Mouse (Mus musculus) heart, postnatal 0 days (tissue): ENCODE results near the gene Xrcc6. TPM values are rescaled to one million over a fixed set of nuclear protein-coding genes. Genes with fewer than 3 reads are reported as not detected.

ENCODE experiments used
- ATAC-seq: fragments of 200-750 bp; cut with Nextera tagmentation; 2 replicates; pipeline ENCODE4 v1.8.0; 2017; ENCODE audit warnings: low read depth, moderate number of reproducible peaks, moderate library complexity; ENCODE audit not compliant: insufficient read depth
- DNase-seq: peaks from one replicate; pipeline ENCODE4 v3.0.0-alpha.2; 2016; ENCODE audit warnings: low spot score
- H3K27ac ChIP-seq: fragments of 300-500 bp; sonication (generic); 2 replicates; pipeline ENCODE4 v1.5.1; 2014; ENCODE audit warnings: low read depth, mild to moderate bottlenecking
- H3K27me3 ChIP-seq: fragments of 300-500 bp; sonication (generic); 2 replicates; pipeline ENCODE4 v1.6.1; 2014; ENCODE audit warnings: low read length, mixed read lengths; ENCODE audit not compliant: control insufficient read depth, insufficient read depth
- H3K36me3 ChIP-seq: fragments of 300-500 bp; sonication (generic); replicated peaks from 2 replicates; pipeline ENCODE4 v1.6.1; 2014; ENCODE audit warnings: low read length, mixed read lengths; ENCODE audit not compliant: control insufficient read depth, insufficient read depth
- H3K4me1 ChIP-seq: fragments of 300-500 bp; sonication (generic); 2 replicates; pipeline ENCODE4 v1.6.1; 2014; ENCODE audit warnings: antibody characterized with exemption; ENCODE audit not compliant: control insufficient read depth, insufficient read depth
- H3K4me2 ChIP-seq: fragments of 300-500 bp; sonication (generic); 2 replicates; pipeline ENCODE4 v1.6.1; 2014; ENCODE audit warnings: low read depth, mild to moderate bottlenecking, low read length, moderate library complexity
- H3K4me3 ChIP-seq: fragments of 300-500 bp; sonication (generic); 2 replicates; pipeline ENCODE4 v1.5.1; 2014; ENCODE audit warnings: low read depth, low read length
- H3K9ac ChIP-seq: fragments of 300-500 bp; sonication (generic); replicated peaks from 2 replicates; pipeline ENCODE4 v1.6.1; 2014; ENCODE audit warnings: low read depth, low read length, mixed read lengths
- H3K9me3 ChIP-seq: fragments of 300-500 bp; sonication (generic); replicated peaks from 2 replicates; pipeline ENCODE4 v1.6.1; 2016; ENCODE audit warnings: low read length; ENCODE audit not compliant: control insufficient read depth
- CTCF ChIP-seq: IDR thresholded peaks from 2 replicates; pipeline ENCODE4 v1.5.1; 2016; ENCODE audit warnings: antibody characterized with exemption, control low read depth, low read depth
- EP300 ChIP-seq: IDR thresholded peaks from 2 replicates; pipeline ENCODE4 v1.6.1; 2016; ENCODE audit warnings: antibody characterized with exemption, low read depth
- WGBS: fragments of 180-500 bp; shearing (Covaris S2); extraction: QIAGEN DNeasy Blood & Tissue Kit; methylation state at CpG from one replicate; pipeline ENCODE4 v1.1.7; 2014; 5-methylcytosine and 5-hydroxymethylcytosine counted together
- polyA plus RNA-seq: library from polyadenylated mRNA; unstranded; fragments of >200 nt; fragmentation: Nextera tagmentation; extraction: Ambion mirVana; gene quantifications from 2 replicates; pipeline ENCODE4 v1.2.1, GENCODE M21; 2015
- total RNA-seq: library from RNA; depleted of rRNA; stranded (reverse); fragments of >200 nt; gene quantifications from 2 replicates; pipeline ENCODE4 v1.2.3, GENCODE M21; 2014; ENCODE audit warnings: low replicate concordance

Gene Xrcc6
- total and polyA plus RNA-seq, 2 experiments from 2014 or later, result 36.8 to 37.2 TPM

- Histone ChIP-seq H3K9ac (no peak overlapping the region), H3K36me3 (peaks cover 11% of the 10 kb centered on the region), H3K4me2 (no peak overlapping the region), H3K4me1 (0 out of 2 replicates have a peak, but pooled peaks cover 4% of the 10 kb centered on the region), H3K27me3 (no peaks in the 10 kb centered on the region), H3K27ac (no peak overlapping the region), H3K4me3 (no peak overlapping the region), H3K9me3 (no peaks in the 10 kb centered on the region)
- WGBS, result 62% methylated on average over 3 of the region's 3 CpGs
- no peak for DNase-seq
- ATAC-seq, result no peak
- TF ChIP-seq EP300 (no peak), CTCF (no peak)
These were observed 28.7 kb upstream of the Xrcc6 start for GRCm38 (mm10) chr15:81958906-81959305.

GRCm38 (mm10) chr15:81960171-81961077 is 27.2 kb upstream of the Xrcc6 start, which contains the start of gene Pmm1:
Pmm1 (minus strand) TSS chr15:81960930.
- TF ChIP-seq EP300 (peak; percentile 22; the same call in 1 of the 2 replicates), CTCF (peak; percentile 71)
- H3K9me3 ChIP-seq, result no peaks in the 10 kb centered on the region
- WGBS, result under 1% methylated on average over 77 of the region's 77 CpGs

GRCm38 (mm10) chr15:81961078-81961451 is 26.6 kb upstream of the Xrcc6 start:
- Histone ChIP-seq H3K9me3 (no peaks in the 10 kb centered on the region), H3K4me2 (peak overlapping the region; percentile 87), H3K4me3 (peak overlapping the region; percentile 58), H3K27me3 (no peaks in the 10 kb centered on the region), H3K9ac (no peak overlapping the region), H3K4me1 (0 out of 2 replicates have a peak, but pooled peaks cover 4% of the 10 kb centered on the region), H3K36me3 (0 out of 2 replicates have a peak, but pooled peaks cover 1% of the 10 kb centered on the region), H3K27ac (no peak overlapping the region)
- 1% methylated on average over 8 of the region's 8 CpGs for WGBS
- no peak for DNase-seq
- TF ChIP-seq EP300, result no peak
- no peak for TF ChIP-seq CTCF
- ATAC-seq, result no peak

More at GRCm38 (mm10) chr15:81960171-81961077, 27.2 kb upstream of the Xrcc6 start, which contains the start of gene Pmm1:
- Histone ChIP-seq H3K4me3 (peak within 1 kb of the TSS; percentile 58), H3K9ac (peak within 1 kb of the TSS; percentile 53), H3K27me3 (no peaks in the 10 kb centered on the region), H3K4me1 (0 out of 2 replicates have a peak, but pooled peaks cover 4% of the 10 kb centered on the region), H3K27ac (peak within 1 kb of the TSS; percentile 70), H3K4me2 (peak within 1 kb of the TSS; percentile 87), H3K36me3 (peaks cover 7% of the 10 kb centered on the region; the same call in 1 of the 2 replicates)
- ATAC-seq (peak; percentile 99), DNase-seq (peak; percentile 94)

- H3K27ac ChIP-seq, result no peak overlapping the region
These were observed 23.4 kb upstream of the Xrcc6 start for GRCm38 (mm10) chr15:81964262-81964661.

GRCm38 (mm10) chr15:81964980-81965545 is 22.6 kb upstream of the Xrcc6 start:
- Histone ChIP-seq H3K27ac (no peak overlapping the region), H3K9me3 (no peaks in the 10 kb centered on the region), H3K27me3 (no peaks in the 10 kb centered on the region), H3K9ac (no peak overlapping the region), H3K36me3 (no peaks in the 10 kb centered on the region), H3K4me3 (no peak overlapping the region), H3K4me1 (0 out of 2 replicates have a peak, but pooled peaks cover 4% of the 10 kb centered on the region), H3K4me2 (no peak overlapping the region)
- ATAC-seq (no peak), DNase-seq (no peak)
- TF ChIP-seq EP300, result no peak
- no peak for TF ChIP-seq CTCF
- WGBS, result 50% methylated on average over 4 of the region's 4 CpGs

More at GRCm38 (mm10) chr15:81964262-81964661, 23.4 kb upstream of the Xrcc6 start:
- no peaks in the 10 kb centered on the region for H3K27me3 ChIP-seq
- DNase-seq (no peak), ATAC-seq (no peak)
- 50% methylated on average over 1 of the region's 1 CpGs for WGBS
- no peak overlapping the region for H3K4me3 ChIP-seq
- no peaks in the 10 kb centered on the region for H3K36me3 ChIP-seq
- H3K4me1 ChIP-seq, result 0 out of 2 replicates have a peak, but pooled peaks cover 4% of the 10 kb centered on the region
- H3K4me2 ChIP-seq, result no peak overlapping the region
- TF ChIP-seq CTCF (no peak), EP300 (no peak)
- H3K9me3 ChIP-seq, result no peaks in the 10 kb centered on the region
- no peak overlapping the region for H3K9ac ChIP-seq
